8 mouse cellular contexts compared by ENCODE assay signal in the genomic region with DNA sequence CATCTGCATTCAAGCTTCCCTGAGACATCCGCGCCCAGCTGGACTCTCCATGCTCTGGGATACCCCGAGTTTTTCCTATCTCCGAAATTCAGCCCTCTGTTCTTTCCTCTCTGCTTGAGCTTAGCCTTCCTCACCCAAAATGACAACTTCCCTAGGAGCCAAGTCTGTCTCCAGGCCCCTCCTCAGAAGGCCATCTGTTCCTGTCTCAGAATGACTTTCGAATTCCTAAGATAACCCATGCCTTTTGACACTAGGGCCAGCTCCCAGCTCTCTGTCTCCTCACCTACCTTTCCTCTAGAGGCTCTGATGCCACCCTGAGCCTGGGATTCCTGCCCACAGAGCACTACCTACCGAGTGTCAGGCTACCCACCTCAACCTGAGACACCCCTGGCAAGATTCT. TPM values are rescaled to one million over a fixed set of nuclear protein-coding genes. Genes with fewer than 3 reads are reported as not detected.
DNase-seq lines count a peak whose midpoint lies in the region; ATAC-seq and TF ChIP-seq lines count a peak whose summit lies in the region.

A gene (minus strand): TSS at position 101 of the 400 bp plus-strand sequence.

- H3K27ac ChIP-seq in embryonic facial prominence, embryonic 15.5 days (replicated peaks) = peak within 1 kb of the TSS; percentile 93
- H3K27ac ChIP-seq in heart, embryonic 16.5 days (ENCODE audit: low read length) = peak within 1 kb of the TSS; percentile 96

- no peaks in the 10 kb centered on the region for H3K9me3 ChIP-seq in E14TG2a.4 (ENCODE audit: low read length)
- H3K9me3 ChIP-seq in embryonic facial prominence, embryonic 15.5 days (replicated peaks) = no peaks in the 10 kb centered on the region
- no peaks in the 10 kb centered on the region for H3K9me3 ChIP-seq in heart, embryonic 16.5 days (replicated peaks; ENCODE audit: control insufficient read depth, low read length)

- H3K4me3 ChIP-seq in E14TG2a.4 (replicated peaks; ENCODE audit: low read length) (peak within 1 kb of the TSS; percentile 93), myocyte (peak within 1 kb of the TSS; percentile 88)
- peak within 1 kb of the TSS; percentile 80 for H3K4me3 ChIP-seq in embryonic facial prominence, embryonic 15.5 days (replicated peaks)
- peak within 1 kb of the TSS; percentile 86 for H3K4me3 ChIP-seq in heart, embryonic 16.5 days (ENCODE audit: low read length)

- peak; percentile 13; the same call in 1 of the 2 replicates for ATAC-seq in embryonic facial prominence, embryonic 15.5 days (ENCODE audit: insufficient number of reproducible peaks, low FRiP score, low TSS enrichment, low read depth)
- ATAC-seq in heart, embryonic 16.5 days (replicated peaks; ENCODE audit: extremely low read depth, insufficient read depth, low FRiP score) = peak; percentile 6; the same call in 1 of the 2 replicates

- H3K4me1 ChIP-seq in E14TG2a.4 (replicated peaks; ENCODE audit: low read depth, low read length) = peaks cover 73% of the 10 kb centered on the region
- H3K4me1 ChIP-seq in embryonic facial prominence, embryonic 15.5 days = peaks cover 34% of the 10 kb centered on the region
- peaks cover 17% of the 10 kb centered on the region for H3K4me1 ChIP-seq in heart, embryonic 16.5 days (ENCODE audit: control insufficient read depth, insufficient read depth, low read length)

- no peak for TF ChIP-seq CTCF in E14TG2a.4 (conservative IDR thresholded peaks at IDR 0.05; ENCODE audit: low read length)

- no peak for TF ChIP-seq POLR2A in myocyte (IDR thresholded peaks at IDR 0.05; ENCODE audit: insufficient read length, low read depth)

- intact Hi-C loops in left cerebral cortex, postnatal 25 days (cut with DNase I) = no loop called here

- peak within 1 kb of the TSS; percentile 74 for H3K4me2 ChIP-seq in embryonic facial prominence, embryonic 15.5 days (replicated peaks)
- H3K4me2 ChIP-seq in heart, embryonic 16.5 days (ENCODE audit: low read depth, low read length) = peak within 1 kb of the TSS; percentile 90
- peak within 1 kb of the TSS; percentile 76 for H3K4me2 ChIP-seq in myocyte (ENCODE audit: low read depth)

- H3K36me3 ChIP-seq in E14TG2a.4 (ENCODE audit: insufficient read depth, low read length) (peaks cover 75% of the 10 kb centered on the region), myocyte (ENCODE audit: control insufficient read depth, insufficient read depth) (peaks cover 21% of the 10 kb centered on the region)
- peaks cover 52% of the 10 kb centered on the region for H3K36me3 ChIP-seq in embryonic facial prominence, embryonic 15.5 days
- peaks cover 37% of the 10 kb centered on the region for H3K36me3 ChIP-seq in heart, embryonic 16.5 days (ENCODE audit: control insufficient read depth, insufficient read depth)

- DNase-seq in frontal cortex, adult 2 months (ENCODE audit: extremely low spot score in 1 of 2, low spot score in 1 of 2) = no peak
- DNase-seq in frontal cortex, postnatal 10 days (ENCODE audit: low spot score in 2 of 2) = no peak
- DNase-seq in left cerebral cortex, postnatal 25 days (ENCODE audit: low spot score in 2 of 2) = no peak
- no peak for DNase-seq in embryo, embryonic 11 days

- H3K27me3 ChIP-seq in E14TG2a.4 (ENCODE audit: insufficient read depth, low read length) (no peaks in the 10 kb centered on the region), myocyte (ENCODE audit: control insufficient read depth, insufficient read depth, insufficient read length) (no peaks in the 10 kb centered on the region)
- H3K27me3 ChIP-seq in embryonic facial prominence, embryonic 15.5 days = no peaks in the 10 kb centered on the region
- H3K27me3 ChIP-seq in heart, embryonic 16.5 days (ENCODE audit: control insufficient read depth, insufficient read depth, low read length) = no peaks in the 10 kb centered on the region

- under 1% methylated on average over 6 of the region's 6 CpGs for WGBS in embryonic facial prominence, embryonic 15.5 days
- 2% methylated on average over 6 of the region's 6 CpGs for WGBS in heart, embryonic 16.5 days

- H3ac ChIP-seq in myocyte (ENCODE audit: control insufficient read depth, insufficient read length) = peak within 1 kb of the TSS; percentile 39

- H3K9ac ChIP-seq in embryonic facial prominence, embryonic 15.5 days = peak within 1 kb of the TSS; percentile 52
- peak within 1 kb of the TSS; percentile 86 for H3K9ac ChIP-seq in heart, embryonic 16.5 days (ENCODE audit: low read length)

- H3K79me2 ChIP-seq in myocyte (ENCODE audit: control insufficient read depth, insufficient read depth) = peaks cover 28% of the 10 kb centered on the region

TF ChIP-seq in myocyte, 11 proteins besides CTCF, POLR2A, EP300 and RAD21:
- no peak for TF ChIP-seq CEBPB (IDR thresholded peaks at IDR 0.05; ENCODE audit: insufficient read depth, poor library complexity, severe bottlenecking)
- TF ChIP-seq MYOD1 (IDR thresholded peaks at IDR 0.05; ENCODE audit: control insufficient read depth in 1 of 3, insufficient read length in 2 of 3, low read depth in 2 of 3) = no peak
- TF ChIP-seq MAX (IDR thresholded peaks at IDR 0.05; ENCODE audit: low read depth) = no peak
- no peak for TF ChIP-seq MYOG (IDR thresholded peaks at IDR 0.05; ENCODE audit: control insufficient read depth in 1 of 3, insufficient read depth in 1 of 3, insufficient read length in 2 of 3, low read depth in 2 of 3)
- no peak for TF ChIP-seq E2F4 (IDR thresholded peaks at IDR 0.05; ENCODE audit: insufficient read depth)
- no peak for TF ChIP-seq POLR2AphosphoS2 (IDR thresholded peaks at IDR 0.05; ENCODE audit: insufficient read length, low read depth)
- no peak for TF ChIP-seq USF1 (IDR thresholded peaks at IDR 0.05; ENCODE audit: low read depth)
- no peak for TF ChIP-seq TCF12 (IDR thresholded peaks at IDR 0.05; ENCODE audit: insufficient read depth, poor library complexity, severe bottlenecking)
- no peak for TF ChIP-seq TCF3 (IDR thresholded peaks at IDR 0.05; ENCODE audit: insufficient read length, low read depth)
- no peak for TF ChIP-seq SRF (IDR thresholded peaks at IDR 0.05; ENCODE audit: control insufficient read depth, insufficient read length, low read depth)
- TF ChIP-seq REST (IDR thresholded peaks at IDR 0.05; ENCODE audit: insufficient read depth, insufficient read length) = no peak
TF ChIP-seq in myocyte: peak in this region for 0.

RNA-seq across cellular contexts. Expression of the gene that starts here (rescaled TPM):
- polyA plus RNA-seq in frontal cortex, adult 2 months (2012; rRNA removed) = 99.0 and 106 TPM in 2 replicates
- 297 and 323 TPM in 2 replicates for polyA plus RNA-seq in embryonic facial prominence, embryonic 15.5 days (2015; fragmentation: Nextera tagmentation; extraction: Ambion mirVana)
- 408 and 420 TPM in 2 replicates for polyA plus RNA-seq in heart, embryonic 16.5 days (2015; fragmentation: Nextera tagmentation; extraction: Ambion mirVana)
- 10 to 100 TPM; 63.4 to 79.0 TPM for total RNA-seq in left cerebral cortex, postnatal 25 days (2021)
- polyA plus RNA-seq in myocyte (2012; fragmentation: generic; extraction: Trizol) = 1,152 TPM
